Mouse (Mus musculus): ENCODE data around the gene Tead1. TPM values are rescaled to one million over a fixed set of nuclear protein-coding genes. Genes with fewer than 3 reads are reported as not detected.
A peak's percentile ranks its signal among the peaks of the same experiment; 100 is the strongest.

Gene Tead1
- 14.4 and 15.9 TPM in 2 replicates for polyA plus RNA-seq (2015; fragmentation: Nextera tagmentation; extraction: Ambion mirVana)

DNA sequence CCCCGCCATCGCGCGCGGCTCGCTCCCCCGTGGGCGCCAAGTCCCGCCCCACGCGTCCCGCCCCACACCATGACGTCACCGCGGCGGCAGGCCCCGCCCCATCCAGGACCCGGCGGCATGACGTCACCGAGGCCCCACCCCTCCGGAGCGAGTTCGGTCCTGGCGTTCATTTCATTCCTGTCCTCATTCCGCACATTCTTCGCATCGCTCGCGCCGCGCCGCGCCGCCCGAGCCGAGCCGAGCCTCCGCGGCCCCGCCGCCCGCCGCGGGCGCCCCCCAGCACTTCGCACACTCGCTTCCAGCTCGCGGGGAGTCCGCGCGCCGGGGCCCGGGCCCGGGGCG, at the start of gene Tead1:
Tead1 (plus strand) TSS at position 148 of the 342 bp plus-strand sequence.
- H3K4me2 ChIP-seq = peak within 1 kb of the TSS; percentile 94
- H3K27me3 ChIP-seq (replicated peaks) = no peaks in the 10 kb centered on the region
- H3K4me1 ChIP-seq = peaks cover 34% of the 10 kb centered on the region
- H3K36me3 ChIP-seq = no peaks in the 10 kb centered on the region
- no peaks in the 10 kb centered on the region for H3K9me3 ChIP-seq (replicated peaks)
- peak within 1 kb of the TSS; percentile 76 for H3K9ac ChIP-seq (replicated peaks)
- 2% methylated on average over 47 of the region's 57 CpGs for WGBS
- peak; percentile 95 for ATAC-seq (ENCODE audit: low FRiP score)
- peak within 1 kb of the TSS; percentile 85 for H3K27ac ChIP-seq (replicated peaks)
- H3K4me3 ChIP-seq (replicated peaks) = peak within 1 kb of the TSS; percentile 87

DNA sequence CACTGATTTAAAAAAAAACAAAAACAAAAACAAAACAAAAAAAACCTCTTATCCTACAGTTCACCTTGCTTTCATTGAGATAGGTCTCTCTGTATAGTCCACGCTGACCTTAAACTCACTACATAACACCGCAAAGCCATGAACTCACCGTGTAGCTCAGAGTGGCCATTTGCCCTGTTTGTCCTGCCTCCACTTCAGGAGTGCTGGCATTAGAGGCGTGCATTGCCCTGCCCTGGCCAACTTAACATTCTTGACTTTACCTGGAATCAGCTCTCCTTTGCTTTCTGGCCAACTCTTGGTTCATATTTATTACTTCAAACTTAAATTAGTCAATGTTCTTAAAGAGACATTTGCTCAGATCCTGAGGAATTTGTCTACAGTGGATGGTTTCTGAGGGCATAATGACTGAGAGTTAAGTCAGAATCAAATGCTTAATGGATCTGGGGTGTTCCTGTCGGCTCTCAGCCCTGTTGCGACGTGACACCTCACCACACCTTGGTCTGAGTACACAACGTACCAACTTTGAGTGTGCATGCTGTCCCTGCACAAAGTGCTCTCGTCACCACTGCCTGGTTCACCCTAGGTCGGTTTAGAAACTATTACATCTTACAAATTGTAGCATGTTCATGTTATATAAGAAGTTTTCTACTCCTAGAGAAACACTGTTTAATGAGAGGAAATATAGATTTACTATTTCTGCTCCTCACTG, 44.5 kb upstream of the Tead1 start:
- 0 out of 2 replicates have a peak, but pooled peaks cover 3% of the 10 kb centered on the region for H3K4me1 ChIP-seq
- H3K27ac ChIP-seq (replicated peaks) = no peak overlapping the region
- no peak for ATAC-seq (ENCODE audit: low FRiP score)
- WGBS = 92% methylated on average over 10 of the region's 10 CpGs
- H3K9ac ChIP-seq (replicated peaks) = no peak overlapping the region
- no peak overlapping the region for H3K4me3 ChIP-seq (replicated peaks)
- no peak overlapping the region for H3K4me2 ChIP-seq
- H3K9me3 ChIP-seq (replicated peaks) = no peaks in the 10 kb centered on the region
- no peaks in the 10 kb centered on the region for H3K27me3 ChIP-seq (replicated peaks)
- H3K36me3 ChIP-seq = no peaks in the 10 kb centered on the region

DNA sequence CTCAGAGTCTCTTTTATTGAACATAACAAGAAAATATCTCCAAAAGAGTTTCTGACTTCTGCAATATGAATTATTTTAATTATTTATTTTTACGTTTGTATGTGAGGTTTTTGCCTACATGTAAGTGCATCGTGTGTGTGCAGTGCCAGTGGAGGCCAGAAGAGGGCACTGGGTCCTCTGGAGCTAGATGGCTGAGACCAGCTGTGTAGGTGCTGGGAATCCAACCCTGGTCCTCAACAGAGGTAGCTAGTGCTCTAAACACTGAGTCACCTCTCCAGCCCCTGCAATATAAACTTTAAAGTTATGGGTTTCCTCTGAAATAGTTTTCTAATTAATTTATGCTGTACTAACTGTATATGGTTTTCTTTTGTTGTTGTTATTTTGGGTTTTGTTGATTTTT, 43.2 kb upstream of the Tead1 start:
- 0 out of 2 replicates have a peak, but pooled peaks cover 3% of the 10 kb centered on the region for H3K4me1 ChIP-seq
- 97% methylated on average over 2 of the region's 2 CpGs for WGBS
- H3K36me3 ChIP-seq = no peaks in the 10 kb centered on the region
- no peak for ATAC-seq (ENCODE audit: low FRiP score)
- no peak overlapping the region for H3K27ac ChIP-seq (replicated peaks)
- H3K4me3 ChIP-seq (replicated peaks) = no peak overlapping the region
- H3K9me3 ChIP-seq (replicated peaks) = no peaks in the 10 kb centered on the region
- no peaks in the 10 kb centered on the region for H3K27me3 ChIP-seq (replicated peaks)
- no peak overlapping the region for H3K4me2 ChIP-seq
- H3K9ac ChIP-seq (replicated peaks) = no peak overlapping the region

DNA sequence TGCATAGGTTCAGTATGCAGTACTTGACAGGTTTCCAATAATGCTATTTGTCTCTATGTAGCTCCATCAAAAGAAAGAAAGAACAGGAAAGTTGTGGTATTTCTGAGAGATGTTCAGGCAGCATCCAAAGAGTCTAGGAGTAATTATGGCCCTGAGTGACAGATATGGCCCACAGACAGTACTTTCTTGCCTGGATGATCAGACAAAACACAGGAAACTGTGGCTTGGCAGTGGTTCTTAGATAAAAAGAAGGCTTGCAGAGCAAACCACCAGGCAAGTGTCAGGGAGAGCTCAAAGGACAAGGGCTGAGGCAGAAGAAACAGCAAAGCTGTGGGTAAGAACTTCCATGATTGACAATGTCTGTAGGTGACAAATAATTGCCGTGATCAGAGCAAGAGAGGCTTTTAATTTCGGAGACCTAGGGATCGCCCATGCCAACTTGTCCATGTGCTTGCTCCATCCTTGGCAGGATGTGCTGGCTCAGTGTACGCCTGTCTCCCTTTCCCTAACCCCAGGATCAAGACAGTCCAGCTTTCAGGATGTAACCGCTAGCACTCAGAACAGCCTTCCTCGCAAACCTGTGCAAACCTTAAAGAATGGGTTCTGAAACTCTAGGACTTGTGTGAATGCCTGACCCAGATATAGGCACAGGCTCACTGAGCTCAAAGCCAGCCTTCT, 35.1 kb upstream of the Tead1 start:
- no peak overlapping the region for H3K9ac ChIP-seq (replicated peaks)
- WGBS = 92% methylated on average over 6 of the region's 6 CpGs
- H3K4me2 ChIP-seq = no peak overlapping the region
- H3K4me1 ChIP-seq = peaks cover 5% of the 10 kb centered on the region; the same call in 1 of the 2 replicates
- no peaks in the 10 kb centered on the region for H3K27me3 ChIP-seq (replicated peaks)
- H3K27ac ChIP-seq (replicated peaks) = no peak overlapping the region
- ATAC-seq (ENCODE audit: low FRiP score) = no peak
- H3K9me3 ChIP-seq (replicated peaks) = no peaks in the 10 kb centered on the region
- H3K4me3 ChIP-seq (replicated peaks) = no peak overlapping the region
- no peaks in the 10 kb centered on the region for H3K36me3 ChIP-seq

DNA sequence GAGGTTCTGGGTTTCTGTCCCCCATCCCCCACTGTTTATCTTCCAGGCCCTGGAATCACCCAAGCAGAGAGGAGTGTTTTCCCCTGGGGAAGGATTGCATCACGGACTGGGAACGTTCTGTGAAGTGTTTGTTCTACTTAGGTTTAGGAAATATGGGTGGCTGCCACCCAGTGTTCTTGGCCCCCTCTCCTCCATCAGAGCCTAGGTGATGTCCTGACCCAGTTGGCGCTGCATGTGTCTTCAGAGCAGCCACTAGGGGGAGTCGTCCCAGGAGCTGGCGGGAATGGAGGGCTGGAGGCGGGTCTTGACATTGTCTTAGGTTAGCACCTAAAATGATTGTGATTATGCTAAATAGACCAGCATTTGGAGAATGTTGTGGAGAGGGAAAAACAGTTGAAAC, 34.4 kb upstream of the Tead1 start:
- Histone ChIP-seq H3K4me1 (peaks cover 5% of the 10 kb centered on the region; the same call in 1 of the 2 replicates), H3K27me3 (replicated peaks) (no peaks in the 10 kb centered on the region)

DNA sequence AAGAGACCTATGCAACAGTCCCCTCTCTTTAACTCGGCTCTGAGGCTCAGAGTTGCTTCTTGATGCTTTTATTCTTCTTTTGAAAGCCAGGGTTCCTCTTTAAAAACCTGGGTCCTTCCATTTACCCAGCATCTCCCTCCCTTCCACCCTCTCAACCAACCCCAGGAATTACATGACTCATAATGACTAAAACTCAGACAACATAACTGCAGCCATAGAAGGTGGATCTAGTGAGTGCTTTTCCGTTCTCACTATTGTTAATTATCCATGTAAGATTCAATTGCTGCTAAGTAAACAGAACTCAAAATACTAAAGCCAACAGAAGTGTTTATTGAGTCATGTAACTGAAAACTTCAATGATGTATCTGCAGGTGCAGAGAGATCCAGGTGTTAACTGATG, 33.4 kb upstream of the Tead1 start:
- H3K9me3 ChIP-seq (replicated peaks) = no peaks in the 10 kb centered on the region

More for the DNA sequence above, 34.4 kb upstream of the Tead1 start:
- WGBS = 88% methylated on average over 6 of the region's 6 CpGs
- no peak overlapping the region for H3K4me2 ChIP-seq
- H3K9ac ChIP-seq (replicated peaks) = no peak overlapping the region
- H3K9me3 ChIP-seq (replicated peaks) = no peaks in the 10 kb centered on the region
- H3K27ac ChIP-seq (replicated peaks) = no peak overlapping the region
- no peak overlapping the region for H3K4me3 ChIP-seq (replicated peaks)
- no peaks in the 10 kb centered on the region for H3K36me3 ChIP-seq
- ATAC-seq (ENCODE audit: low FRiP score) = no peak

DNA sequence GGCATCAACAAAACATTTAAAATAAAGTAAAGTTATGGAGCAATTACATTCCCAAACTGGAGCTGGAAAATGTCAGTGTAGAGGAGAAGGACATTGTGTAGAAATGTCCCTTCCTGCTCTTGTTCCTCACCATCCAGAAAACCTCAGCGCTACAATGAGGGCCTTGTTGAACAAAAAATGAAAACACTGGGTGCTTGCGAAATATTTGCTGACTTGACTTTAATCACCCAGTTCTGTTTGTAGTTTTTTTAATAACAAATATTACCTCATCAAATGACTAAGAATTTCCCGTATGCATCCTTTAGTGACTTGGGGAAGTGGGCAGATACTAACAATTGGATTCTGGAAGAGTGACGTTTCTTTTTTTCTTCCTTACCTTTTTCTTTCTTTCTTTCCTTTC, 31.7 kb upstream of the Tead1 start:
- no peak overlapping the region for H3K9ac ChIP-seq (replicated peaks)
- no peak for ATAC-seq (ENCODE audit: low FRiP score)
- no peak overlapping the region for H3K4me3 ChIP-seq (replicated peaks)
- H3K27ac ChIP-seq (replicated peaks) = no peak overlapping the region
- H3K36me3 ChIP-seq = no peaks in the 10 kb centered on the region
- H3K27me3 ChIP-seq (replicated peaks) = no peaks in the 10 kb centered on the region
- no peak overlapping the region for H3K4me2 ChIP-seq
- H3K9me3 ChIP-seq (replicated peaks) = no peaks in the 10 kb centered on the region
- H3K4me1 ChIP-seq = no peaks in the 10 kb centered on the region
- WGBS = 98% methylated on average over 4 of the region's 4 CpGs

More for the DNA sequence above, 33.4 kb upstream of the Tead1 start:
- ATAC-seq (ENCODE audit: low FRiP score) = no peak
- Histone ChIP-seq H3K4me1 (peaks cover 5% of the 10 kb centered on the region; the same call in 1 of the 2 replicates), H3K27ac (replicated peaks) (no peak overlapping the region), H3K36me3 (no peaks in the 10 kb centered on the region), H3K4me3 (replicated peaks) (no peak overlapping the region), H3K9ac (replicated peaks) (no peak overlapping the region), H3K27me3 (replicated peaks) (no peaks in the 10 kb centered on the region), H3K4me2 (no peak overlapping the region)
- WGBS = 89% methylated on average over 2 of the region's 2 CpGs

DNA sequence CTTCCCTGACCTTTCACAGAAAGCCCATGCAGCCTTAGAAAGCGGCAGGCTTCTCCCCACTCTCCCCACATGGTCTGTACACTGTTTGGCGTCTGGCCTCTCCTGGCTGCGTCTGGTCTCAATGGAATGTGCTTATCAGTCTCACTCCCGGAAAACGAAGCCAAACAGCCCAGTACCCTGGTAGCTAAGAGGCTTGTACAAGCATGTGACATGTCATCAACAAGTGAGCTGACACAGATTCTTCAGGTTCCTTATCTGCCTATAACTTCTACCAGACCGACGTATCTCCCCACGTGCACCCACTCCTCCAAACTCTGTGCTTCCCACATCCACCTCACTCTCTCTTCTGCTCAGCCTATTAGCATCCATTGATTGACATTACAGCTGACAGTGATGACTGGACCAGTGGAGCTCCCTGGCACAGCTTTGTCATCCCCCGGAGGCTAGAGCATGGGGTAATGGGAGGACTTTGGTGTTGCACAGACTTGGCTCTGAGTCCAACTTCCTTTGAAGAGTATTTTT, 22.9 kb upstream of the Tead1 start:
- H3K4me1 ChIP-seq = peaks cover 5% of the 10 kb centered on the region
- no peaks in the 10 kb centered on the region for H3K9me3 ChIP-seq (replicated peaks)
- no peak overlapping the region for H3K27ac ChIP-seq (replicated peaks)
- no peak overlapping the region for H3K9ac ChIP-seq (replicated peaks)
- no peak for ATAC-seq (ENCODE audit: low FRiP score)
- no peak overlapping the region for H3K4me3 ChIP-seq (replicated peaks)
- H3K27me3 ChIP-seq (replicated peaks) = no peaks in the 10 kb centered on the region
- WGBS = 68% methylated on average over 9 of the region's 9 CpGs
- H3K4me2 ChIP-seq = no peak overlapping the region
- no peaks in the 10 kb centered on the region for H3K36me3 ChIP-seq

DNA sequence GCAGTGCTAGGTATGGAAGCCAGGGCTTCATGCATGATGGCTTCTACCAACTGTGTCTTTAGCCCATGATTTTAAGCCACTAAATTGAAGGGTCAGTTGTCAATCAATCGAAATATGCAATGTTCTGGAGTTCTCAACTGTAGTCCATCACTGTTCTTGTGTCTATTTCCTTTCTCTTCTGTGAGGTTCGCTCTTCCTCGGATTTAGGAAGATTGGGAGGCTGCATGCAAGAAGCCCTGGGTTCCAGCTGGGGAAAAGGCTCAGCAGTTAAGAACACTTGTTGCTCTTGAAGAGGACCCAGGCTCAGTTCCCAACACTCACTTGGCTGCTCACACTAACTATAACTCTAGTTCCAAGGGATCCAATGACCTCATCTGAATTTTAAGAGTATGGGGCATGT, 20.2 kb upstream of the Tead1 start:
- 95% methylated on average over 3 of the region's 3 CpGs for WGBS
- H3K36me3 ChIP-seq = no peaks in the 10 kb centered on the region
- no peak for ATAC-seq (ENCODE audit: low FRiP score)
- H3K27ac ChIP-seq (replicated peaks) = no peak overlapping the region
- H3K4me3 ChIP-seq (replicated peaks) = no peak overlapping the region
- peaks cover 17% of the 10 kb centered on the region for H3K4me1 ChIP-seq
- no peak overlapping the region for H3K4me2 ChIP-seq
- no peaks in the 10 kb centered on the region for H3K27me3 ChIP-seq (replicated peaks)
- no peak overlapping the region for H3K9ac ChIP-seq (replicated peaks)
- H3K9me3 ChIP-seq (replicated peaks) = no peaks in the 10 kb centered on the region

DNA sequence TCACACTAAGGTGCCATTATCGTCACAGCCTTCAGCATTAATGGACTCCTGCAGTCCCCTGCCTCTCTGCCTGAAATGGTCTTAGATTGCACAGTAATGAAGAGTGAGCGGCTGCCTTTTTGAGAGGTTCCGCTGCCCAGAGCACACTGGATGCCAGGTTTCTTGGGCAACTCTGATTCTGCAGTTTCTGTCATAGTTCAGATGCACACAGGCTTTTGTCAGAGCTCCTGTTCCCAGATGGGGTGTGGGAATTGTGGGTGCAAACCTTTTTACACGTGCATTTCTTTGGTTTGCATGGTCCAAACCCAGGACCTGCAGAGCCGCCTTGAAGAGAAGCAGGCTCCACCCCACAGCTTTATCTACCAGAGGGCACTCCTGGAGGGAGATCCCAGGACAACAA, 19.3 kb upstream of the Tead1 start:
- H3K27ac ChIP-seq (replicated peaks) = no peak overlapping the region
- H3K4me3 ChIP-seq (replicated peaks) = no peak overlapping the region
- WGBS = 30% methylated on average over 5 of the region's 5 CpGs
- no peak for ATAC-seq (ENCODE audit: low FRiP score)
- no peak overlapping the region for H3K4me2 ChIP-seq
- no peak overlapping the region for H3K9ac ChIP-seq (replicated peaks)
- peaks cover 17% of the 10 kb centered on the region for H3K4me1 ChIP-seq
- no peaks in the 10 kb centered on the region for H3K9me3 ChIP-seq (replicated peaks)
- no peaks in the 10 kb centered on the region for H3K36me3 ChIP-seq
- no peaks in the 10 kb centered on the region for H3K27me3 ChIP-seq (replicated peaks)

DNA sequence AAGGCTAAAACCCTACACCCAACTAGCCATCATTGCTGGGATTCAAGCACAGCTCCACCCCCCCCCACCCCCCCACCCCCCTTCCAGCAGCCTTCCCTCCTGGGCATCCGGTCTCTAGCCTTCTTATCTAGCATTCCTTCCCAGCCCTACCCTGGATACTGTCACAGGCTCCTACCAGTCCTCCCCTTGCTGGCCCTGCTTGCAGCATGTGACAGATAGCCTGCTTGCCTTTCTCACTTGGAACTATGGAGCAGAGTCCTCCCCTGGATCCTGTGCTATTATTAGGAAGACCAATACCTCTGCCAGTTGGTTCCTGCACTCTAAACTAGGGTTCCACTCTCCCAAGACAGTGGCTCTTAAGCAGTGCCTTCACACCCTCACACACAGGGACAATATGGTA, 18.8 kb upstream of the Tead1 start:
- no peak overlapping the region for H3K4me3 ChIP-seq (replicated peaks)
- no peak overlapping the region for H3K27ac ChIP-seq (replicated peaks)
- no peaks in the 10 kb centered on the region for H3K9me3 ChIP-seq (replicated peaks)
- H3K9ac ChIP-seq (replicated peaks) = no peak overlapping the region
- H3K4me2 ChIP-seq = no peak overlapping the region
- 33% methylated on average over 1 of the region's 1 CpGs for WGBS
- H3K36me3 ChIP-seq = no peaks in the 10 kb centered on the region
- H3K4me1 ChIP-seq = peaks cover 17% of the 10 kb centered on the region
- no peaks in the 10 kb centered on the region for H3K27me3 ChIP-seq (replicated peaks)
- ATAC-seq (ENCODE audit: low FRiP score) = no peak

Measured in neural tube, embryonic 15.5 days (tissue).